Mouse (Mus musculus) ES-E14 (cell line): ENCODE data around the gene Gatad2b. TPM values are rescaled to one million over a fixed set of nuclear protein-coding genes. Genes with fewer than 3 reads are reported as not detected.

Experiments used
- DNase-seq: peaks from one replicate; pipeline ENCODE4 v3.0.0-alpha.2; 2013; ENCODE audit warnings: low read depth, low spot score
- H3K27ac ChIP-seq: 2 replicates; pipeline ENCODE4 v1.5.1; 2012; ENCODE audit warnings: low read depth, mild to moderate bottlenecking, low read length, moderate library complexity, mixed read lengths; ENCODE audit not compliant: poor library complexity, insufficient read depth, severe bottlenecking
- H3K36me3 ChIP-seq: 2 replicates; pipeline ENCODE4 v1.6.1; 2012; ENCODE audit warnings: mild to moderate bottlenecking, low read length, moderate library complexity, mixed read lengths; ENCODE audit not compliant: control insufficient read depth, poor library complexity, insufficient read depth, severe bottlenecking
- H3K4me1 ChIP-seq, 2 experiments: fragments of 150-350 bp in 1 of 2; sonication (generic) in 1 of 2; 2 replicates each; pipeline ENCODE4 v1.6.1; 2012; ENCODE audit warnings: low read length in 2 of 2, mild to moderate bottlenecking in 1 of 2, mixed read lengths in 1 of 2; ENCODE audit not compliant: control insufficient read depth in 2 of 2, insufficient read depth in 2 of 2, poor library complexity in 1 of 2
- H3K4me3 ChIP-seq, 2 experiments: fragments of 150-350 bp in 1 of 2; sonication (generic) in 1 of 2; 2 replicates each; pipeline ENCODE4 v1.5.1; 2012; ENCODE audit warnings: low read length in 2 of 2, low read depth in 1 of 2, mild to moderate bottlenecking in 1 of 2, mixed read lengths in 1 of 2; ENCODE audit not compliant: insufficient read depth in 1 of 2, poor library complexity in 1 of 2, severe bottlenecking in 1 of 2
- H3K9ac ChIP-seq: 2 replicates; pipeline ENCODE4 v1.6.1; 2012; ENCODE audit warnings: low read depth, mild to moderate bottlenecking, low read length, mixed read lengths; ENCODE audit not compliant: poor library complexity, insufficient read depth, severe bottlenecking
- H3K9me3 ChIP-seq: fragments of 150-350 bp; sonication (generic); 2 replicates; pipeline ENCODE4 v1.6.1; 2012; ENCODE audit warnings: low read depth, mild to moderate bottlenecking, low read length; ENCODE audit not compliant: control insufficient read depth, insufficient read depth
- CHD2 ChIP-seq: IDR thresholded peaks from 2 replicates; pipeline ENCODE4 v1.6.1; 2014; ENCODE audit warnings: mild to moderate bottlenecking, low read depth, low read length, inconsistent platforms
- HCFC1 ChIP-seq: IDR thresholded peaks from 2 replicates; pipeline ENCODE4 v1.6.1; 2012; ENCODE audit warnings: low read length, inconsistent platforms, borderline replicate concordance; ENCODE audit not compliant: insufficient read depth
- MAFK ChIP-seq: IDR thresholded peaks from 2 replicates; pipeline ENCODE4 v1.6.1; 2014; ENCODE audit warnings: mild to moderate bottlenecking, low read depth, low read length, inconsistent platforms; ENCODE audit not compliant: insufficient read depth
- ZC3H11A ChIP-seq: IDR thresholded peaks from 2 replicates; pipeline ENCODE4 v1.6.1; 2012; ENCODE audit warnings: low read depth, mild to moderate bottlenecking, inconsistent platforms, low read length, borderline replicate concordance
- ZNF384 ChIP-seq: IDR thresholded peaks from 2 replicates; pipeline ENCODE4 v1.6.1; 2012; ENCODE audit warnings: low read depth, low read length, inconsistent platforms
- in situ Hi-C, 2 experiments: fragments of 600-800 bp; cut with MboI; formaldehyde crosslinking; loops; one replicate each; pipeline ENCODE4 v1.15.1; 2025; ENCODE audit warnings: low sequenced_read_pairs in 2 of 2, inconsistent platforms in 1 of 2; ENCODE audit not compliant: unreplicated experiment in 2 of 2
- total RNA-seq: library from RNA; depleted of rRNA; stranded (reverse); fragments of 300-350 nt; gene quantifications from 2 replicates; pipeline ENCODE4 v1.2.3, GENCODE M21; 2012

Gatad2b gene
- total RNA-seq, 1 experiment: 20.9 TPM

DNA sequence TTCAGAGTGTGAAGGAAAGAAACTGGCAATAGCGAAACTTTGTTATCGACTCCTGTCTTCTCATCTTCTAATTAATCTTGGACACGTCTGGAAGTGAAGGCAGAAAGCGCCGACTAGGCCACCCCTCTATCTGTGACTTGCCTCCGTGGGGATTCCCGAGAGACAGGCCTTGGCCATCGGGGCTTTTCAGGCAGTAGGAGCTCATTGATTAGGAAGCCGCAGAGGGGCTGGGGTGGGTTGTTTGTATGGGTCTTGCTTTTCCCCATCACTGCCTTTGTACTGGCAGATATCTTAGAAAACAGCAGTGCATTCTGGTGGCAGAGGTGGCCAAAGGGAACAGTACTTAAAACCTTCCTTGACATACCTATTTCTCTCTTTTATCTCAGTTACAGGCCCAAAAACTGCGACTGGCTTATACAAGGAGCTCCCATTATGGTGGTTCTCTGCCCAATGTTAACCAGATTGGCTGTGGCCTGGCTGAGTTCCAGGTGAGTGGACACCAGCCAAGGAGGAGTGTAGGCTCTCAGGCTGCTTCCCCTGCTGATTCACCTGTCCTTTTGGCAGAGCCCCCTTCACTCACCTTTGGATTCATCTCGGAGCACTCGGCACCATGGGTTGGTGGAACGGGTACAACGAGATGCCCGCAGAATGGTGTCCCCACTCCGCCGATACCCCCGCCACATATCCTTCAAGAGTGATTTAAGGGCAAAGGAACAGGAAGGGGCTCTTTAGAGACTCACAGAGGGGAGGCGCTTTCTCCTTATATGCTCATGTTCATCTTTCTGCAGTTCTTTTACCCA, 36.0 kb upstream of the Gatad2b start:
- in situ Hi-C loops: no loop called here
- Histone ChIP-seq H3K27ac (no peak overlapping the region), H3K9ac (no peak overlapping the region), H3K4me1 (peaks cover 3 to 4% of the 10 kb centered on the region in 2 experiments; a peak in 2 of 4 replicates), H3K36me3 (peaks cover 26% of the 10 kb centered on the region), H3K9me3 (no peaks in the 10 kb centered on the region), H3K4me3 (no peak overlapping the region)
- TF ChIP-seq CHD2 (no peak), ZC3H11A (no peak), ZNF384 (no peak), HCFC1 (no peak), MAFK (no peak)
- no peak for DNase-seq

DNA sequence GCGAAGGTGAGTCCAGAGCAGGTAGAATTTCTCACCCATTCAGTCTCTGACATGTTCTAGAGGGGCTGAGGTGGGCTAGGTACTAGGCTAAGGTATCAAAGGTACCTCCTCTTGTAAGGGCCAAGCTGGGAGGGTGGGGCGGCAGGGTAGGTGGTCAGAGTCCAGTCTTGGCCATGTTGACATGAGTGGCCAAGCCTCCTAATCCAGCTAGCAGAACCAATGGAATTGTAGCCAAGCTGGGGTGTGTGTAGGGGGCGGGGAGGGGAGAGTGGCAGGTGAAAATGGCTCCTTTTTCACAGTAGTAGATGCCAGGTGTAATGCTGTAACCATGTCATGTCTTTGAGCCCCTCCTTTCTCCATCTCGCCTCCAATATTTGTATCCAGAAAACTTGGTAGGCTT, 34.5 kb upstream of the Gatad2b start:
- H3K27ac ChIP-seq: no peak overlapping the region
- H3K4me3 ChIP-seq: no peak overlapping the region
- DNase-seq: no peak
- H3K9me3 ChIP-seq: no peaks in the 10 kb centered on the region
- H3K4me1 ChIP-seq: peaks cover 2 to 4% of the 10 kb centered on the region in 2 experiments; a peak in 2 of 4 replicates
- H3K36me3 ChIP-seq: peaks cover 34% of the 10 kb centered on the region
- in situ Hi-C loops: no loop called here
- no peak for TF ChIP-seq ZC3H11A
- no peak for TF ChIP-seq CHD2
- TF ChIP-seq MAFK: no peak
- TF ChIP-seq ZNF384: no peak
- TF ChIP-seq HCFC1: no peak
- no peak overlapping the region for H3K9ac ChIP-seq

DNA sequence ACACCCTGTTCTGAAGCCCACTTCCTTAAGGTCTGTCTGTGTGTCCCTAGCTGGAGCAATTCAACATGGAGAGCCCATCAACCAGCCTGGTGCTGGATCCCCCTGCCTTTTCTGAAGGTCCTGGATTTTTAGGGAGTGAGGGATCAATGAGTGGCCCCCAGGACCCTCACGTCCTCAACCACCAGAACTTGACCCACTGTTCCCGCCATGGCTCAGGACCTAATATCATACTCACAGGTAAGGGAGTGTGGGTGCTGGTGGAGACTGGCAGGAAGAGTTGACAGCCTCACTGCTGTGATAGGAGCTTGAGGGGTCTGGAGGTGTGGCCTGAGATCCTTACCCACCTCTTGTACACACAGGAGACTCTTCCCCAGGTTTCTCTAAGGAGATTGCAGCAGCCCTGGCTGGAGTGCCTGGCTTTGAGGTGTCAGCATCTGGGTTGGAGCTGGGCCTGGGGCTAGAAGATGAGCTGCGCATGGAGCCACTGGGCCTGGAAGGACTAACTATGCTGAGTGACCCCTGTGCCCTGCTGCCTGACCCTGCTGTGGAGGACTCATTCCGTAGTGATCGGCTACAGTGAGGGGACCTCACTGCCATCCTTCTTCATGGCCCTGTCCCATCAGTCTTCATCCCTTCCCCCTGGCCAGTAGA, 29.7 kb upstream of the Gatad2b start:
- peaks cover 2 to 4% of the 10 kb centered on the region in 2 experiments; a peak in 2 of 4 replicates for H3K4me1 ChIP-seq
- no peak overlapping the region for H3K4me3 ChIP-seq
- TF ChIP-seq ZC3H11A: no peak
- no peak for TF ChIP-seq CHD2
- TF ChIP-seq ZNF384: no peak
- no peak for TF ChIP-seq HCFC1
- H3K9me3 ChIP-seq: no peaks in the 10 kb centered on the region
- in situ Hi-C loops: no loop called here
- no peak for DNase-seq
- peaks cover 31% of the 10 kb centered on the region for H3K36me3 ChIP-seq
- H3K9ac ChIP-seq: no peak overlapping the region
- H3K27ac ChIP-seq: no peak overlapping the region

DNA sequence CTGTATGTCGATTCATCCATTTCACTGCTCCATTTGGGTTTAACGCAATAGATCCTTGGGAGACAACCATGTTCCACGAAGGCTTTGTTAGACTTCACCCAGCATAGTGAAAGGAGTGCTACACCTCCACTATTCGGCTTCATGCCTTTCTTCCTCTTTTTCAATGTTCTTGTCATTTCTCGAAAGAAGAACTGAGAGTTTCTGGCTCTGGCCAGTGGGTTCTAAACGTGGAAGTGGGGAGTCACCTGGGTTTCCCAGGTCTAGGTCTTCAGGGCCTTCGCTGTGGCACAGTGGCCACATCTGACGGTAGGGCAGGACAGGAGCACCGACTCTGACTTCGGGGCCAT, 28.3 kb upstream of the Gatad2b start:
- TF ChIP-seq MAFK: no peak
- no peak for TF ChIP-seq HCFC1
- no peak for TF ChIP-seq ZNF384
- H3K27ac ChIP-seq: no peak overlapping the region
- H3K36me3 ChIP-seq: peaks cover 23% of the 10 kb centered on the region; the same call in 1 of the 2 replicates
- no peaks in the 10 kb centered on the region for H3K9me3 ChIP-seq
- in situ Hi-C loops: no loop called here
- no peak for DNase-seq
- H3K4me1 ChIP-seq: peaks cover 2 to 4% of the 10 kb centered on the region in 2 experiments; a peak in 2 of 4 replicates
- peak overlapping the region; percentile 84 to 93; a peak in 2 of 4 replicates for H3K4me3 ChIP-seq
- H3K9ac ChIP-seq: no peak overlapping the region
